Mouse (Mus musculus) urinary bladder, postnatal 36 days (tissue): ENCODE measurements around the gene Ubc.
A peak's percentile ranks its signal among the peaks of the same experiment; 100 is the strongest.
"Not testable (repeated sequence)": the region's sequence is repeated elsewhere in the genome, so short reads cannot be mapped to it uniquely, and the experiment has no call there.

Experiments used
- DNase-seq, 2 experiments: peaks; one replicate each; pipeline ENCODE4 v3.0.0; 2022; ENCODE audit warnings: low spot score in 2 of 2, mixed read lengths in 1 of 2

Gene Ubc

DNA sequence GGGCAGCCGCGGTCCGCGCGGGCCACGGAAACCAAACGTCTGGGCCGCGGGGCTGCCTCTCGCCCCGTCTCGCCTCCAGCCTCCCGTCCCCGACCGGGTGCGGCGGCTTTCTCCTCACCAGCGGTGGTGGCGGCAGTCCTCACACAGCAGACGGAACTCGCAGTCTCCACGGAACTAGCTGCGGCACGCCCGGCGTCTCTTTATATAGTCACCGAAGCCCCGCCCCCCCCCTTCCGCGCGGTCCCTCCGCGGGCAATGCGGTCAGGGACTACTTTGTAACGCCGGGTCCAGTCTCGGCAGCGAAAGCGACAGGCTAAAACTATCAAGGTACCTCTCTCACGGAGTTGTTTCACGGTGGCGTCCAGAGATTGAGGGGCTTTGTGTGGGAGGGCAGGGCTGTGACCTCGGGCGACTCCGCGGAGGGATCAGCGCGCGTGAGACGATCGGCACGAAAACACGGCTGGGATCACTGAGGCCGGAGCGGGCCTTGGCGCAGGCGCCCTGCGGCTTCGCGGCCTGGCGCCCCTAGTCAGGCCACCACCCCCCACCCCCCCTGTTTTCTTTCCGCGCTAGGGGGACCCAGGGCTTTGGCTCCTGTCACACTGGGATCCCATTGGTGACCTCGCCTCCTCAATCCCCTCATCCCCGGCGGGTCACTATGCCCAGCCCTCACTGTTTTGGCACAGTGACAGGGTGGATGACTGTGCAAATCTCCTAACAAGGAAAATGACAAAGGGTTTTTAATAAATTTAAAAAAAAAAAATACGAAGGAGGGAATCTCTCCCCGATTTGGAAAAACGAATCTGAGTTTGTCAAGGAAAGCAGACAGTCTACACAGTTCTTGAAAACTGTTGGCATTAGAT, at the start of gene Ubc:
Ubc (minus strand) TSS at position 624 of the 863 bp plus-strand sequence.
- DNase-seq, result peak; percentile 87 to 93

DNA sequence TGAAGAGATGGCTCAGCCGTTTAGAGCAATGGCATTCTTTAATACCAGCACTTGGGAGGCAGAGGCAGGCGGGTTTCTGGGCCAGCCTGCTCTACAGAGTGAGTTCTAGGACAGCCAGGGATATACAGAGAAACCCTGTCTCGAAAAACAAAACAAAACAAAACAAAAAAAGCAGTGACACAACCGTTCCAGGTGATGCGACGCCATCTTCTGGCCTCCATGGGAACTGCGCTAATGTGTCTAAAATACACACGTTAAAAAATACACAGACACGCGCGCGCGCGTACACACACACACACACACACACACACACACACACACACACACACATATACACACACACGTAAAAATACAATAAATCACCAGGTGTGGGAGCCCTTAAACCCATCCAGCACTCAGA, 44.3 kb upstream of the Ubc start:
- DNase-seq, result not testable (repeated sequence)

DNA sequence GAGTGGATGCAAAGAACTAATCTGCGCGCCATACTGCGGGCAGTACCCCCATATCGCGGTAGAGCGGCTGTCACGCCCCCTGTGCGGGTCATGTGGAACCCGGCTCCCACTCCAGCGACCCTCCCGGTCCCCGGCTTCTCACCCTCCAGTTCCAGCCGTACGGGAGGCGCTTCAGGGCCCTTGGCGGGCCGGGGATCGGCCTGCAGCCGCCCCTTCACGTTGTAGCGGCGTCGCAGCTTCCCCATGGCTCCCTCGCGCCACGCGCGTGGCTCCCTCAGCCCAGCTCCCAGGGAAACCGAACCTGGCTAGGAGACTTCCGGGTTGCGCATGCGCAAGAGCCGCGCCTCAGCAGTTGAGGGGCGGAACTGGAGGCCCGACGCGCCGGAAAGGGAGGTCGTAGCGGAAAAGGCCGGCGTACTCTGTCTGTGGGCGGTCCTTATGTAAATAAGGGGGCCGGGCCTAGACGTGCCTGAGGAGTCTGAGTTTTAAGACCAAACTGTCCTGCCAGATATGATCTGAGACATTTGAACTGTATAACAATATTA, 43.9 kb upstream of the Ubc start, which contains the start of gene Dhx37:
Dhx37 (minus strand) TSS at position 329 of the 545 bp plus-strand sequence.
- peak; percentile 84 to 93 for DNase-seq

DNA sequence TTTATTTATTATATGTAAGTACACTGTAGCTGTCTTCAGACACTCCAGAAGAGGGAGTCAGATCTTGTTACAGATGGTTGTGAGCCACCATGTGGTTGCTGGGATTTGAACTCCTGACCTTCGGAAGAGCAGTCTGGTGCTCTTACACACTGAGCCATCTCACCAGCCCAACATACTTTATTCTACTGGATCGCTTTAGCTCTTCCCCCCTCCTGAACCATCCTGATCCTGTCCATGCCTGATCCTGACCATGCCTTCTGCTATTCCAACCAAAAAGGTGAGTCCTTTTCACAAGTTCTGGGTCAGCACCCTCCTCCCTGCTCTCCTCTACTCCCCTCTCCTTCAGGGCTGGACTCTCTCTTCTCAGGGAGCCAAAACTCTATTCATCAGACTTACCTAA, 42.3 kb upstream of the Ubc start:
- not testable (repeated sequence) for DNase-seq

DNA sequence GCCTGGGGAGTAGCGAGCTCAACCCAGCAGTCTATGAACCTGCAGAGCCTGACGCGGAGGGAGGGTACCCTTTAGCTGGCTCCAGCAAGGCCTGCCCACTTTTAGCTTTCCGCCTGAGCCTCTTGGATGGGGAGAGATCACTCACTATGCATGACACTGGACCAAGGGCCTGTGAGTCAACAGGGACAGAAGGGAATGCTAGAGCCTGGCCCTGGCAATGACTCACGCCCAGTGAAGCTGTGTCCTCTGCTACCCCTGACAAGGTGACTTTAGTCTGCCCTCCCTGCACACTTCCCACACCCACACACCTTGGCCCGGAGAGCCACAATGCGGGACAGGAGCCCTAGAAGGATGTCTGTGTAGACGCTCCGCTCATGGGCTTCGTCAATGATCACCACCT, 36.3 kb upstream of the Ubc start:
- no peak for DNase-seq

DNA sequence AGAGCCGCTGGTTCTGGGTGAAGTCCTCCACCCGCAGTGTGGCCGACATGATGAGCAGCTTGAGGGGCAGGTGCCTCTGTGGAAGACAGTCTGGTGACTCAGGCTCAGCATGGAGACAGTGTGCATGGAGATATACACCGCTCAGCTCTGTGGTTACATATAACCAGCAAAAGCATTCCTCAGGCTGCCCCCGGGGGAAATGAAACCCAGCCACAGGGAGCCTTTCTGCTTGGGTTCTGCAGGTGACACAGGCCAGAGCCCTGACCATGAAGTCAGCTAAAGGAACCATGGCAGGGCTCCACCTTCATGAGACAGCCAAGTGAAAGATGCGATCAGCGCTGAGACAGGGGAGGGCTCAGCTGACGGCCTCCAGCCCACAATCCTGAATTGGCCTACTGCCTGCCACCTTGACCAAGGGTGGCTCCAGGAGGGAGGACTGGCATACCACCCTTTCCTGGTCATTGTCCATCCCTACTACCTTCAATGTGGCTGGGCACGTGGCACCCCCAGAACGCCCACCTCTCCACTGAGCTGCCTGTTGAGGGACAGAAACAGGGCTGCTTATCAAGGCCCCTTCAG, 35.8 kb upstream of the Ubc start:
- no peak for DNase-seq

DNA sequence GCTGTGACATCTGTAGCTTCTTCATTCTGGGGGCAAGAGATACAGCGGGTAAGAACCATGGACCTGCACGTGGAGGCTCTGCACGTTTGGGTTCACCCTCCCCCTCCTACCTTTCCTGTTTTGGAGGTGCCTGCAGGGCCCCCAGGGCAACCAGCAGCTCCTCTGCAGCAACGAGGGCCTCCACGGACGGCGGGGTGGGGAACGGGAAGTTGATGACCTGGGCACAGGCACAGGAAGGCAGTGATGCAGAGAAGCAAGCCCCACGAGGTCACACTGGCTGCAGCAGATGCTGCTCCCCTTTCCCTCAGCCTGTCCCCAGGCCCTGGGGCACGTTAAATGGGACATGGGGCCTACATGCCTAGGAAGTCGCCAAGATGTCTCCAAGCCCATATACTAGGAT, 29.1 kb upstream of the Ubc start:
- no peak for DNase-seq

DNA sequence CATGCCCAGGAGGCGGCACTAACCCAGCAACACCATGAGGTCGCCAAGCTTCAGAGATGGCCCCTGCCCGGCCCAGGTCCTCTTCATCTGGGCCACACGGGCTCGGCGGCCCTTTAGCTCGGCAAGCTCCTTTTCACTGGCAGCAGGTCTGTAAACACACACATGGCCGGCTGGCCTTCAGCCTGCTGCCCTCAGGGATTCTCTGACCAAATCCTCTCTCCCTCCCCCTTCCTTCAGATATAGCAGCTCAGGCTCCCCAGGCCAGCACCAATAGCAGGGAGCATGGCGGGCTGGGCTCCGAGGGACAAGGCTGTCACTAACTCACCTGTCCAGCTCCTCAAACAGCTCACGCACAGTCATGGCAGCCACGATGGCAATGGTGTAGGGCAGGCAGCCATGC, 28.6 kb upstream of the Ubc start:
- DNase-seq, result no peak

DNA sequence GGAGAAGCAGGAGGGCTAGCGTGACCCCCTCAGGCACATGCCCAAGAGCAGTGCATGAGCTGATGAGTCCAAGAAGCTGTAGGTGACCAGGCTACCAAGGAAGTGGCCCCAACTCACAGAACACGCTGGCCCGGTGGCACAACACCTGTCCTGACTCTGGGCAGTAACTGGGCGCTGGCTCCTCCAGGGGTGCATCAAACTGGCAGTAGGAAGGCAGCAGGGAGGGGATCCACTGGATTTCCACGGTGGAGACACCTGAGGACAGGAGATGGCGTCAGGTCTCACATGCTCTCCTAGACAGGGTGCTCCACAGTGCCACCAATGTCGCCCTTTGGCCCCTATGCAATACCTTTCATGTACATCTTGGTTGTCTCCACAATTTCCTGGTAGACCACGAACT, 26.2 kb upstream of the Ubc start:
- no peak for DNase-seq

DNA sequence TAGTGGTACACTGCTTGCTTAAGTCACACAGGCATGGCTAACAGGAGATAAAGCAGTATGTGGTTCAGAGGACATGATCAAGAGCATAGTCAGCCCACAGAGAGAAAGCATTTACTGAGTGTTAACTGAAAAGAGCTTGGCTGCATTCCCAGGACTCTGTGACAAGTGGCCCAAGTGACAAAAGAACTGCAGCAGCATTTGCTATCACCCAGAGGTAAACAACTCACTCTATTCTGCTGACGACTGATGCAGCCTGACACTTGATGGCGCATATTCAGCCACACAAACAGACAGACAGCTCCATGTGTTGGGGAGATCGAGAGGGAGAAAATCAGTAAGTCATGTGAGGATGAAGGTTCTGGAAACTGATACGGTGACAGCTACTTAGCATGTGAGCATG, 23.8 kb upstream of the Ubc start:
- DNase-seq, result no peak

DNA sequence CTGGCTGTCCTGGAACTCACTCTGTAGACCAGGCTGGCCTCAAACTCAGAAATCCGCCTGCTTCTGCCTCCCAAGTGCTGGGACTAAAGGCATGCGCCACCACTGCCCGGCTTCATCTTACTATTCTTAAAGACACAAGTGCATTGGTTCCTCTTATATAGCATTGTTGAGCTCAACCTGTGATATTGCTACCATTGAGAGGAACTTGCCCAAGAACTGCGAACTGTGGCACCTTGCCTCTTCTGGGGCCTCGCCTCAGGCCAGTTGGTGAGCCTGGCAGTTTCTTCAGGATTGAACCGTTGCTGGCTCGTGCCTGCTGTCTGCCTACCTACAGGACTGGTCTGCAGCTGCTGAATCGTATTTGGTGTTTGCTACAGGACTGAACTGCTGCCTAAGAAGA, 22.5 kb upstream of the Ubc start:
- not testable (repeated sequence) for DNase-seq

DNA sequence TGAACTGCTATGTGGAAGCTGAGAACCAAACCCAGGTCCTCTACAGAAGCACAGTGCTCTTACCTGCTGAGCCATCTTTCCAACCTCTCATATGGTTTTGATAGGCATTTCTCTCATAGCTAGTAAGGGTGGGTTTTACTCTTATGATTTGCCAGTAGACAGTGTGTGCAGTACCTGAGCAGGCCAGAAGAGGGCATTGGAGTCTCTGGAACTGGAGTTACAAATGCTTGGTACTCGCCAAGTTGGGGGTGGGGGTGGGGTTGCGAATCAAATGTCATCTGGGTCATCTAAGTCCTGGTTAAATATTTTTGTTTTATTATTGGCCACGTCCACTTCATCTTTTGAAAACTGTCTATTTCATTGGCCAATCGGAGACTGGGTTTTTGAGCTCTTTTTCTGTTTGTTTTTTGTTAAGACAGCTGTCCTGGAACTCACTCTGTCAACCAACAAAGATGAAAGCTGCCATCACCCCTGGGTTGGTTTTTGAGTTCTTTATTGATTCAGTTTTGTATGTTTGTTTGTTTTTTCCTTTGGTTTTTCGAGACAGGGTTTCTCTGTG, 22.0 kb upstream of the Ubc start:
- DNase-seq, result peak; percentile 34 to 54

DNA sequence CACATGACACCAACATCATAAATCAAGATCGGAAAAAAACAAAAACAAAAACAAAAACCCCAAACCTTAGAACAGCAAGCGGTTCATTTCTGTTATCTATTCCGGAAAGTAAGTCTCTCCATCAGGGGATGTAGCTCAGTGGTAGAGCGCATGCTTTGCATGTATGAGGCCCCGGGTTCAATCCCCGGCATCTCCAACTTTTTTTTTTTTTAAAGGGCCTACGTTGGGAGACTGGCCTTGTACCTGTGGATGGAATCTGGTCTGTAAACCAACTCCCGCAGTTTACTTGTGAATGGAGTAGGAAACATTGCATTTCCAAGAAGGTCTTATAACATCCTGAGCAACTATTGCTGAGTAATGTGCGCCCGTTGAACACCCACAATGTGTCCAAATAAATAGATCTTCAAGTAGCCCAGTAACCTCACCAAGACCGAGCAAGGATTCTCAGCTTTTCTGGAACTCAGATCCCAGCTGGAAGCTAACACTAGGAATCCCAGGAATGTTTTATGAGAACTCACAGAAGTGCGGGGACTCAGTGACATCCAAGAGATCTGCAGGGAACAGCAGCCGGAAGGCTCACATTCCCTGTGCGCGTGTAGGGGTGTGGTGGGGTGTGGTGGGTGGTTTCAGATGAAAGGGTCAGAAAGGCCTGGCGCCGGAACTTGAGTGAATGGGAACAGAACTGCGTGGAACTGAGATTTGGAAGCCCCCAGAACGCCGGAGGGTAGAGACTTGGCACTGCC, 19.5 kb upstream of the Ubc start:
- DNase-seq, result no peak

DNA sequence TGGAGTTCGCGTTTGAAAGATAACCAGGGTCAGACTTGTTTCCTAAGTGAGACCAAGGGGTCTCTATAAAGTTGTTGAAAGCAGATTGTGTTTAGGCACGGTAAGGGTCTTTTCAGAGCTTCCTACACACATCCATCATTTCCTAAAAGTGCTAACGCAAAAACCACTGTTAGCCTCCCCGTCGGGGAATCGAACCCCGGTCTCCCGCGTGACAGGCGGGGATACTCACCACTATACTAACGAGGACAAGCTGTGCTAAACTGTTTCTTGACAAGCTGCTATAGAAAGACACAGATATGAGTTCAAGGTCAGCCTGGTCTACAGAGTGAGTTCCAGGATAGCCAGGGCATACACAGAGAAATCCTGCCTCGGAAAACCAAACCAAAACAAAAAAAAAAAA, 18.8 kb upstream of the Ubc start:
- peak in 1 of 2 experiments; percentile 80 for DNase-seq

DNA sequence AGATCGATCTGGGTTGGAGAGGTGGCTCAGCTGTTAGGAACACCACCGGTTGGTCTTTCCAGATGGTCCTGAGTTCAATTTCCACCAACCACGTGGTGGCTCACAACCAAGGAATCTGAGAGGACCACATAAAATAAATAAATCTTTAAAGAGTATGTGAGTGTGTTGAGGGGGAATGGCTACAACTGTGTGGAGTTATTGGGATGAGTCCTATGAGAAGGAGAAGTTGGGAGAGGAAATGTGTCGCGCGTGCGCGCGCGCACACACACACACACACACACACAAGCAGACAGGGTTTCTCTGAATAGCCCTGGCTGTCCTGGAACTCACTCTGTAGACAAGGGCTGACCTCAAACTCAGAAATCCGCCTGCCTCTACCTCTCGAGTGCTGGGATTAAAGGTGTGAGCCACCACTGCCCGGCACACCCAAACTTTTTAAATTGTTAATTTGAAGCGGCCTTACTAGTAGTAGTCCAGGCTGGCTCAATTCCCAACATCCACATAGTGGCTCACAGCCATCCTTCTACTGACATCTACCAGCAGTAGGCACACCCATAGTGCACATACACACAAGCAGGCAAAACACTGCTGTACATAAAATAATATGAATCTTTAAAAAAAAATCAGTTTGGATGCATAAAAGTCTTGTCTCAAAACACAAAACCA, 18.0 kb upstream of the Ubc start:
- DNase-seq, result no peak

DNA sequence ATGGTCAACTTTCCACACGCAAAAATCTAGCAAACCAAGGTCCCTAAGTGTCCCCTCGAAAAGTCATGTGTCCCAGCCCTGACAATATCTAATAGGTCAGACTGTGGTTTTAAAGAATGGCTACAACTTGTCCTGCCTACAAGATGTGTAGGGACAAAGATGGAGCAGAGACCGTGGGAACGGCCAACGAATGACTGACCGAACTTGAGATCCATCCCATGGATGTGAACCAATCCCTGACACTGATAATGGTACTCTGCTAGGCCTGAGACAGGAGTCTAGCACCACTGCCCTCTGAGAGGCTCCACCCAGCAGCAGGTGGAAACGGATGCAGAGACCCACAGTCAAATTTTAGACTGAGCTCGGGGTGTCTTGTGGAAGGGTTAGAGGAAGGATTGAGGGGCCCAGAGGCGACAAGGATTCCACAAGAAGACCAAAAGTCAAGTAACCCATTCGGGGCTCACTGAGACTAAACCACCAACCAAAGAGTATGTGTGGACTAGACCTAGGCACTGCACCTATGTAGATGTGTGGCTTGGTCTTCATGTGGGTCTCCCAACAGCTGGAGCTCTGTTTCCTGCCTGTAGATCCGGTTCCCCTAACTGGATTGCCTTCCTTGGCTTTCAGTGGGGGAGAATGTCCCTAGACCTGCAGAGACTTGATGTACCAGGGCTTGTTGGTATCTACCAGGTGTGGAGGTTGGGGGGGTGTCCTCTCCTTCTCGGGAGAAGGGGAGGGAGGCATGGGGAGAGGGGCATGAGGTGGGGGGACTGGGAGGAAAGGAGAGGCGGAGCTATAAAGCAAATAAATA, 17.2 kb upstream of the Ubc start:
- DNase-seq, result no peak

DNA sequence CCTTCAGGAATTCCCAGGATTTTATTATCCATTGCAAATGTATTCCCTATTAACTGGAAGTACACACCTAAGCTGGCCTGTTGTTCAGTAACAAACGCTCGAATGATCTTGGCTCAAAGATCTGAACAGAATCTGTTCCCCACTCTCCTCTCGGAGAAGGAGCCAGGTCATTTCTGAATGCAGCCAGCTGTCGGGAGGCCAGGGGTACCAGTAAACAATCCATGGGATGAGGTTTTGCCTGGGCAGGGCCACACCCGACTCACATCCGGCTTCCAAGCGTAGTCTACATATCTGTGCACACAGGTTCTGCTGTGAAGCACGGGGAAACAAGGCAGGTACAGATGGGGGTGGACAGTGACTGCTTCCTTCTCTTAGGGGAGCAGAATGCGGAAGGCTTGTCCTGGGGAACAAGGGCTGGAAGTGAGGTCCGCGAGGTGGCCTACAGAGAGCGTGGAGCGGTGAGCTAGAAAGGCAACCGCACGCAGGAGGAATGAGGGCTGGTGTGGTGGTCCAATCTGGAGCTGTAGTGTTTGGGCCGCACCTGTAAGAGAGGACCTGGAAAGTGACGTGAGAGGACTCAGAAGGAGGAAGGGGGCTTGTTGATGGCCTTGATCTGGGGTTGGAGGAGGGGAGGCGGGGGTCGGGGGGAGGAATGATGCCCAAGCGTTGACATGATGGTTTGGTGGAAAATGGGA, 16.5 kb upstream of the Ubc start:
- peak; percentile 74 to 81 for DNase-seq

DNA sequence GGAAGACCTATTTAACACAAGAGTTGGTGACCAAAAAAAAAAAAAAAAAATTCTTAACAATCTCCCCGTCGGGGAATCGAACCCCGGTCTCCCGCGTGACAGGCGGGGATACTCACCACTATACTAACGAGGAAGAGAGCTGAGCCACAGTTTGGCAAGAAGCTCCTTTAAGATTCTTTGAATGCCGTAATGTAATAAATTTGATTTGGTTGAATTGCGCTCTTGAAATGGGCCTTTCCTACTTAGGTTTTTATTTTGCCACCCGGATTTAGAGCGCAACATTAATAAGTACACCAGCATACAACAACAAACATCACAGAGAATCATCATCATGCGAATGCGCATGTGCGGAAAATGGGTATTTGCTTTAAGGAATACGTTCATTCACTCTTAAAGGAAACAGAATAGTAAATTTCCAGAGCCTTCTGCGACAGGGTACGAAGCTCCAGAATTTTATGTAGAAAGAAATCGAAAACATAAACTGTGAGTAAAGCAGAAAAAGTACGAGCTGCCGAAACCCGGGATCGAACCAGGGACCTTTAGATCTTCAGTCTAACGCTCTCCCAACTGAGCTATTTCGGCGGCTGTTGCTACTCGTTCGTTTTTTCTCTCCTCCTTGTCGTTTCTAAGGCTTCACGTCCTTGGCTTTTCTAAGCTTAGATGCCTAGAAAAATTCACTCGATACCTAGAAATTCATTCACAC, 15.7 kb upstream of the Ubc start:
- DNase-seq, result peak; percentile 88 to 91

DNA sequence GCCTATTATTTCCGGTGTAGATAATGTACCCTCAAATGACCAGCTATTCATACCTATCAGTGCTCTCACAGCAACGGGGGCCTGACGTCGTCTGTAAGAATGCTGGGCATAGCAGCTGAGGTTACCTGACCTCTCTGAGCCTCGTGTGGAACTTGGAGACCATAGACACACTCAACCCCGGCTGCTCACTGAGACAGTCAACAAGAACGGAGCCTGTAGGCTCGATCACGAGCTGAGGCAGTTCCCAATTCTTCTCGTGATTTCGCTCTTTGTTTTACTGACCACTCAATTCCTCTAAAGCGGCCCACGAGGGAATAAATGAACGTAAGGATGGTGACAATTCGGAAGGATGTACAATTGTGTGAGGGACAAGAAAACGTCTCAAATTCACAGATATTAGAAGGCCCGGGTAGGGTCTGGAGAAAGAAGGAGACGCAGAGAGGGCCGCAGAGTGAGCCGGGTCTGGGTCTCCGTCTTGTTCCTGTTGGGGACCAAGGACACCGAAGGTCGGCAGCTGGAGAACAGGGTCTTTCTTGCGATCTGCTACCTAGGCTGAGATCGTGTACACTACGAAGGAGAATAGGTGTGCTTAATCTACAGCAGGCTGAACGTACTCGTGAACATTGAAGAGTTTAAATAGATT, 15.0 kb upstream of the Ubc start:
- DNase-seq, result peak in 1 of 2 experiments; percentile 43
